Mouse (Mus musculus): ENCODE measurements at regions not wholly inside any gene's neighbourhood (a gene's known extent, or its start where the extent isn't known, plus 50 kb on each side); places are given as distances from the start of the nearest gene placed in this dataset.

GRCm38 (mm10) chr5:33501211-33501610 is 67.4 kb upstream of the Nkx1-1 start:
- 39% methylated on average over 6 of the region's 7 CpGs for WGBS
- peaks cover 15% of the 10 kb centered on the region for H3K4me1 ChIP-seq (ENCODE audit: control insufficient read depth, insufficient read depth, low read length)
- no peaks in the 10 kb centered on the region for H3K9me3 ChIP-seq (ENCODE audit: control insufficient read depth, low read length)
- H3K27me3 ChIP-seq (ENCODE audit: control insufficient read depth, insufficient read depth, low read length) = peaks cover 13% of the 10 kb centered on the region; the same call in 1 of the 2 replicates
- H3K4me2 ChIP-seq (ENCODE audit: low read depth, low read length) = no peak overlapping the region
- 0 out of 2 replicates have a peak overlapping the region, but pooled peaks have one; percentile 16 for H3K9ac ChIP-seq (replicated peaks; ENCODE audit: low read depth, low read length)
- H3K27ac ChIP-seq (ENCODE audit: low read depth, low read length) = no peak overlapping the region
- no peak overlapping the region for H3K4me3 ChIP-seq (ENCODE audit: low read depth, low read length)
- H3K36me3 ChIP-seq (ENCODE audit: control insufficient read depth, insufficient read depth, low read length) = no peaks in the 10 kb centered on the region
- peak; percentile 18; the same call in 1 of the 2 replicates for ATAC-seq (ENCODE audit: low read depth)

- Histone ChIP-seq H3K36me3 (ENCODE audit: control insufficient read depth, insufficient read depth, low read length) (no peaks in the 10 kb centered on the region), H3K27ac (ENCODE audit: low read depth, low read length) (no peak overlapping the region), H3K9ac (replicated peaks; ENCODE audit: low read depth, low read length) (no peak overlapping the region), H3K4me3 (ENCODE audit: low read depth, low read length) (no peak overlapping the region), H3K4me1 (ENCODE audit: control insufficient read depth, insufficient read depth, low read length) (peaks cover 9% of the 10 kb centered on the region), H3K27me3 (ENCODE audit: control insufficient read depth, insufficient read depth, low read length) (peaks cover 2% of the 10 kb centered on the region; the same call in 1 of the 2 replicates), H3K9me3 (ENCODE audit: control insufficient read depth, low read length) (no peaks in the 10 kb centered on the region), H3K4me2 (ENCODE audit: low read depth, low read length) (no peak overlapping the region)
- WGBS = 15% methylated on average over 6 of the region's 6 CpGs
- ATAC-seq (ENCODE audit: low read depth) = peak; percentile 84; the same call in 1 of the 2 replicates
Measured at GRCm38 (mm10) chr5:33495900-33496529, 62.2 kb upstream of the Nkx1-1 start.

- H3K27ac ChIP-seq (ENCODE audit: low read depth, low read length) = no peak overlapping the region
- peaks cover 7% of the 10 kb centered on the region for H3K4me1 ChIP-seq (ENCODE audit: control insufficient read depth, insufficient read depth, low read length)
- ATAC-seq (ENCODE audit: low read depth) = no peak
- no peaks in the 10 kb centered on the region for H3K36me3 ChIP-seq (ENCODE audit: control insufficient read depth, insufficient read depth, low read length)
- H3K9ac ChIP-seq (replicated peaks; ENCODE audit: low read depth, low read length) = no peak overlapping the region
- no peak overlapping the region for H3K4me3 ChIP-seq (ENCODE audit: low read depth, low read length)
- peaks cover 2% of the 10 kb centered on the region; the same call in 1 of the 2 replicates for H3K27me3 ChIP-seq (ENCODE audit: control insufficient read depth, insufficient read depth, low read length)
- H3K9me3 ChIP-seq (ENCODE audit: control insufficient read depth, low read length) = no peaks in the 10 kb centered on the region
- WGBS = 14% methylated on average over 6 of the region's 6 CpGs
- no peak overlapping the region for H3K4me2 ChIP-seq (ENCODE audit: low read depth, low read length)
Measured at GRCm38 (mm10) chr5:33495276-33495675, 61.5 kb upstream of the Nkx1-1 start.

GRCm38 (mm10) chr5:33492604-33493315 is 59.0 kb upstream of the Nkx1-1 start:
- Histone ChIP-seq H3K27ac (ENCODE audit: low read depth, low read length) (no peak overlapping the region), H3K9me3 (ENCODE audit: control insufficient read depth, low read length) (no peaks in the 10 kb centered on the region), H3K27me3 (ENCODE audit: control insufficient read depth, insufficient read depth, low read length) (peaks cover 6% of the 10 kb centered on the region; the same call in 1 of the 2 replicates), H3K36me3 (ENCODE audit: control insufficient read depth, insufficient read depth, low read length) (no peaks in the 10 kb centered on the region), H3K4me2 (ENCODE audit: low read depth, low read length) (no peak overlapping the region), H3K4me3 (ENCODE audit: low read depth, low read length) (no peak overlapping the region), H3K4me1 (ENCODE audit: control insufficient read depth, insufficient read depth, low read length) (peaks cover 14% of the 10 kb centered on the region), H3K9ac (replicated peaks; ENCODE audit: low read depth, low read length) (no peak overlapping the region)
- ATAC-seq (ENCODE audit: low read depth) = no peak
- 86% methylated on average over 11 of the region's 11 CpGs for WGBS

GRCm38 (mm10) chr5:33489286-33489685 is 55.5 kb upstream of the Nkx1-1 start:
- ATAC-seq (ENCODE audit: low read depth) = no peak

GRCm38 (mm10) chr5:33488152-33488561 is 54.4 kb upstream of the Nkx1-1 start:
- Histone ChIP-seq H3K4me3 (ENCODE audit: low read depth, low read length) (no peak overlapping the region), H3K27me3 (ENCODE audit: control insufficient read depth, insufficient read depth, low read length) (0 out of 2 replicates have a peak, but pooled peaks cover 6% of the 10 kb centered on the region), H3K9me3 (ENCODE audit: control insufficient read depth, low read length) (no peaks in the 10 kb centered on the region), H3K9ac (replicated peaks; ENCODE audit: low read depth, low read length) (no peak overlapping the region), H3K4me1 (ENCODE audit: control insufficient read depth, insufficient read depth, low read length) (peaks cover 6% of the 10 kb centered on the region; the same call in 1 of the 2 replicates), H3K36me3 (ENCODE audit: control insufficient read depth, insufficient read depth, low read length) (no peaks in the 10 kb centered on the region), H3K4me2 (ENCODE audit: low read depth, low read length) (no peak overlapping the region), H3K27ac (ENCODE audit: low read depth, low read length) (no peak overlapping the region)
- WGBS = 3% methylated on average over 9 of the region's 9 CpGs
- ATAC-seq (ENCODE audit: low read depth) = no peak

More at GRCm38 (mm10) chr5:33489286-33489685, 55.5 kb upstream of the Nkx1-1 start:
- H3K4me2 ChIP-seq (ENCODE audit: low read depth, low read length) = no peak overlapping the region
- no peak overlapping the region for H3K9ac ChIP-seq (replicated peaks; ENCODE audit: low read depth, low read length)
- no peak overlapping the region for H3K27ac ChIP-seq (ENCODE audit: low read depth, low read length)
- H3K36me3 ChIP-seq (ENCODE audit: control insufficient read depth, insufficient read depth, low read length) = no peaks in the 10 kb centered on the region
- no peaks in the 10 kb centered on the region for H3K9me3 ChIP-seq (ENCODE audit: control insufficient read depth, low read length)
- H3K27me3 ChIP-seq (ENCODE audit: control insufficient read depth, insufficient read depth, low read length) = peaks cover 6% of the 10 kb centered on the region; the same call in 1 of the 2 replicates
- H3K4me3 ChIP-seq (ENCODE audit: low read depth, low read length) = no peak overlapping the region
- 82% methylated on average over 6 of the region's 6 CpGs for WGBS
- peaks cover 6% of the 10 kb centered on the region; the same call in 1 of the 2 replicates for H3K4me1 ChIP-seq (ENCODE audit: control insufficient read depth, insufficient read depth, low read length)

GRCm38 (mm10) chr5:33485765-33486164 is 52.0 kb upstream of the Nkx1-1 start:
- no peaks in the 10 kb centered on the region for H3K36me3 ChIP-seq (ENCODE audit: control insufficient read depth, insufficient read depth, low read length)
- no peak overlapping the region for H3K4me3 ChIP-seq (ENCODE audit: low read depth, low read length)
- H3K27ac ChIP-seq (ENCODE audit: low read depth, low read length) = no peak overlapping the region
- H3K9me3 ChIP-seq (ENCODE audit: control insufficient read depth, low read length) = no peaks in the 10 kb centered on the region
- H3K4me1 ChIP-seq (ENCODE audit: control insufficient read depth, insufficient read depth, low read length) = peaks cover 8% of the 10 kb centered on the region; the same call in 1 of the 2 replicates
- WGBS = 71% methylated on average over 14 of the region's 15 CpGs
- 0 out of 2 replicates have a peak, but pooled peaks cover 6% of the 10 kb centered on the region for H3K27me3 ChIP-seq (ENCODE audit: control insufficient read depth, insufficient read depth, low read length)
- H3K4me2 ChIP-seq (ENCODE audit: low read depth, low read length) = no peak overlapping the region
- ATAC-seq (ENCODE audit: low read depth) = no peak
- H3K9ac ChIP-seq (replicated peaks; ENCODE audit: low read depth, low read length) = no peak overlapping the region
